Mouse (Mus musculus) gastrocnemius, adult 2 months (tissue): ENCODE data around the gene Lrrfip2. TPM values are rescaled to one million over a fixed set of nuclear protein-coding genes. Genes with fewer than 3 reads are reported as not detected.

Experiments used
- DNase-seq: peaks from one replicate; pipeline ENCODE4 v3.0.0; 2022
- H3K27ac ChIP-seq: fragments of 200-600 bp; 2 replicates; pipeline ENCODE4 v1.8.1; 2022; ENCODE audit warnings: mild to moderate bottlenecking
- H3K4me3 ChIP-seq: fragments of 200-600 bp; 2 replicates; pipeline ENCODE4 v1.8.1; 2022; ENCODE audit warnings: mild to moderate bottlenecking, moderate library complexity
- CTCF ChIP-seq: fragments of 200-600 bp; IDR thresholded peaks from 2 replicates; pipeline ENCODE4 v1.8.1; 2022; ENCODE audit warnings: antibody characterized with exemption, mild to moderate bottlenecking, moderate library complexity
- intact Hi-C: fragments of 180-260 bp; cut with DNase I; formaldehyde crosslinking; loops from one replicate; pipeline ENCODE4 v1.15.1; 2025
- total RNA-seq, 2 experiments: library from RNA; stranded (reverse); gene quantifications; 2 replicates each; pipeline ENCODE4 v1.2.3; 2021

Gene Lrrfip2
- total RNA-seq, 2 experiments from 2014 or later = 72.6 to 74.8 TPM

DNA sequence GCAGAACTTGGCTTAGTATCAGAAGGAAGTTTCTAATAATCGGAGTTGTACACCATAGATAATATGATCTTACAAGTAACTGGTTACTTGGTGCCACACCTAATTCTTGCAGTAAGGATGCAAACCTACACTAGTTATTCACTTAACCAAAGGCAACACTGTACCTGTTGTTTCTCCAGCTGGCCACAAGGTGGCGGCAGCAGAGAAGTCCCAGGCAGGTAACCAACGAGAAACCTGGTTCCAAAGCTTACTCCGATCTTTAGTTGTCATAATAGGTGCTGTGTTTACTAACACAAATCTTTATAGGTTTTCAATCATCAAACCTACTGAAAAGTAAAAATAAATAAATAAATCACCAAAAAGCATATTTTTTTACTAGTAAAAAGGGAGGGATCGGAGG, 24.3 kb upstream of the Lrrfip2 start:
- peak; percentile 72 for DNase-seq
- intact Hi-C loops = loop anchor here (5.0 to 10.0 kb wide), 2 partner anchors 74 to 112 kb away; no protein-coding TSS in a partner anchor
- TF ChIP-seq CTCF = peak; percentile 94

DNA sequence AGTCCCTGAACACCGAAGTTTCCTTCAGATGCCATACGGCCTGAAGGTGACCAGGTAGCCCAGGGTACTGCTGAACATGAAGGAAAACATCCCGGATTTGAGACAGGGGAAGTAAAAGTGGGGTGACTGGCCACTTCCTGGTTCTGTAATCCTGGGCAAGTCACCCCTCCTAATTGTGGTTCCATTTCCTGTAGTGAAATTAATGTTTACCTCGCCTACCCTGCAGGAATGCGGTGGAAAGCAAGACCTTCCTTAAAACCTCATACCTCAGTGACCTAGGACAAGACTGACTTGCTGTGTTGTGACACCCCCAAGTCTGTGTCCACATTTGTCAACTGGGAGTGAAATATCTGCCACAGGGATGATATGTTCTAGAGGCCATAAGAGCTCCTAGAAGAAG, 22.8 kb upstream of the Lrrfip2 start:
- no peak for TF ChIP-seq CTCF
- Histone ChIP-seq H3K4me3 (no peak overlapping the region), H3K27ac (no peak overlapping the region)
- intact Hi-C loops = loop anchor here (5.0 to 10.0 kb wide), 2 partner anchors 73 to 110 kb away; no protein-coding TSS in a partner anchor
- DNase-seq = no peak

More for the DNA sequence above, 24.3 kb upstream of the Lrrfip2 start:
- Histone ChIP-seq H3K4me3 (peak overlapping the region; percentile 18; the same call in 1 of the 2 replicates), H3K27ac (no peak overlapping the region)

DNA sequence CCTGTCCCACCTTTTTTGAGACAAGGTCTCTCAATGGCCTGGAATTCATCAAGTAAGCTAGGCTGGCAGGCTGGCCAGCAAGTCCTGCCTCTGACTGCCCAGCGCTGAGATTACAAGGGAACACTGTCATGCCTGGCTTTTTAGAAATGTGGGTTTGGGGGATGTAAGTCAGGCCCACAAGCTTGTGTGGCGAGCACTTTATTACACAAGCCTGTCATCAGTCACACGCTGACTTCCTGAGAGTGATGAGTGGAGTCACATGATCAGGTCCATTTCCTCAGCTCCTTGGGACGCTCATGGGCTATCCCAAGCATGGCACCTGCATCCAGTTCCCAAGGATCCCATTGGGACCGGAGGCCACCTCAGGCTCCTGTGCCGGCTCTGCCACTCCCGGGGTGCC, 21.7 kb upstream of the Lrrfip2 start:
- intact Hi-C loops = loop anchor here (10.0 kb wide), 1 partner anchor 109 kb away; no protein-coding TSS in a partner anchor
- TF ChIP-seq CTCF = no peak
- H3K27ac ChIP-seq = no peak overlapping the region
- no peak for DNase-seq
- no peak overlapping the region for H3K4me3 ChIP-seq

DNA sequence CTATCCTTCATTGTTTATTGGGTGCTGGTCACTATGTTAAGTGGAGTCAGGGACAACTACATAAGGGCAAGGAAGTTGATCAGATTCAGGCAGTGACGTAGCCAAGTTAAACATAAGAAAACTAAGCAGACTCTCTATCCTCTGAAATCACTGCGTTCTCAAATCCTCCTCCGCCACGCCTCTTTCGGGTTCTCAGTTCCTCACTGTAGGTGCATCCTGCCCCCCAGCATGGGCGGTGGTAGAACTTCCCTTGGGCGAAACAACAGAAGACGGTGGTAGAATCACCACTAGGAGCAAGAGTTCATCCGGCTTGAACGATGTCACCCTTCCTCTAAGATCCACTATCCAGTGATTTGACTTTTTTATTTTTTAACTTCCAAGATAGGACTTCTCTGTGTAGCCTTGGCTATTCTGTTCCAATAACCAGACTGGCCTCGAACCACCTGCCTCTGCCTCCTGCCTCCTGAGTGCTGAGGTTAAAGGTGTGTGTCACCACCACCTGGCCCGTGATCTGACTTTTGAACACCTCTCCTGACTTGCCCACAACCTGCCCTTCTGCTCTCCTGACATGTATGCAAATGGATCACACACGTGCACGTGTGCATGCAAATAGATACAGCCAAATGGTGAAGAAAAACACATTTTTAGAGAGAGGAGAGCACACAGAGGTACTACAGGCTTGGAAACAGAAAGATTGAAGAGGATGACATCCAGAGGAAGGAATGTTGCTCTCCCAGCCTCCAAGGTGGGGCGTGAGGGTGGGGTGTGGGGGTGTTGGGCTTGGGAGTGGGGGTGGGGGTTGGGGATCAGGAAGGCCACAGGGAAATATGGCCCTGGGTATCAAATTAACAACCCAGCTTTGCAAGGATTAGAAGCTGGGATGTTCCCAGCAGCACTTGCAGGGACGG, 20.7 kb upstream of the Lrrfip2 start:
- intact Hi-C loops = loop anchor here (10.0 kb wide), 1 partner anchor 108 kb away; no protein-coding TSS in a partner anchor
- no peak for DNase-seq

DNA sequence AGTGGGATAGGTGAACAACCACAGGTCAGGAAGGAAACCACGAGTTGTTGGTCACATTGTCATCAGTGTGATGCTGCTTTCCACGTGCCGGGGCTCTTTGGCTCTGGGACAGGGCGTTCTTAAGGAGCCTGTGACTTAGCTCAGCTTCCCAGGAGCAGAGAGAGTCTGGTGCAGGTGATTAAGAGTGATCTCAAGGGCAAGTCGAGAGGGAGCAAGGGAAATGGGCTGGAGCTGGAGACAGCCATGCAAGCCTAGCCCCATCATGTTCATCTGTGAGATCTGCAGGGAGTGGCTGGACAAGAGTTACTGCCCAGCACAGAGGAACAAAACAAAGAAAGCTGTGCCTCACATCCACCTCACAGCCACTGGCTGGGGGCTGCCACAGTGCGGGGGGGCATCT, 19.8 kb upstream of the Lrrfip2 start:
- Histone ChIP-seq H3K4me3 (no peak overlapping the region), H3K27ac (no peak overlapping the region)
- no peak for TF ChIP-seq CTCF
- DNase-seq = no peak
- intact Hi-C loops = loop anchor here (10.0 kb wide), 1 partner anchor 107 kb away; no protein-coding TSS in a partner anchor

More for the DNA sequence above, 20.7 kb upstream of the Lrrfip2 start:
- H3K4me3 ChIP-seq = no peak overlapping the region
- no peak overlapping the region for H3K27ac ChIP-seq
- TF ChIP-seq CTCF = no peak

DNA sequence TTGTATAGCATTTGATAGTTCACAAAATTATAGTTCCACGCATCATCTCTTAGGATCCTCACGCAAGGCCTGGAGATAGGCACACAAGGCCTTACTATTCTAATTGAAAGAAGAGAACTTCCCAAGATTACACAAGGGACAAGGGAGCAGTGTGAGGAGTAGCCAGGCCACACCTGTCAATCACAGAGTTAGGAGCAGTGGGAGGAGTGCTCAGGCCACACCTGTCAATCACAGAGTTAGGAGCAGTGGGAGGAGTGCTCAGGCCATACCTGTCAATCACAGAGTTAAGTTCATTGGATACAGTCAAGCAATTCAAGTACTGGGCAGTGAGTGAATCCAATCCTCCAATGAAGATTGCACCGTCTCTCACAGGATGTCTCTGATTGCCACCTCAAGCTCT, 17.0 kb upstream of the Lrrfip2 start:
- H3K27ac ChIP-seq = no peak overlapping the region
- H3K4me3 ChIP-seq = no peak overlapping the region
- intact Hi-C loops = no loop called here
- DNase-seq = peak; percentile 42
- TF ChIP-seq CTCF = no peak

DNA sequence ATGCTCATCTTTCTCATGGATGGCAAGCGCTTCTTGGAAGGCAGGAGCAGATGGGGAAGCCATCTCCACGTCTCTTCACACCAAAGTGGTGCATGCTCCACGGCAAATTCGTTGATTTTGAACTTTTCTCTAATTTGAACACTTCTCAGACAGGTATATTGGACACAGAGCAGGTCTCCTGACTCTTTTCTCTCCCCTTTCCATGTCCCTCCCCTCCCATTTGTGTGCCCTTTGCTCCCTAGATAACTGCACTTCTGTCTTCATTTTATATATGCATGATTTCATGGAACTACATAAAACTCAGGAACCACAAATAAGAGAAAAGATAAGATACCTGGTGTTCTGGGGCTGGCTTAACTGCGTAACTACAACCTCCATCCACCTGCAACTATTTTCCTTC, 14.1 kb upstream of the Lrrfip2 start:
- TF ChIP-seq CTCF = no peak
- intact Hi-C loops = no loop called here
- Histone ChIP-seq H3K27ac (no peak overlapping the region), H3K4me3 (no peak overlapping the region)
- no peak for DNase-seq

DNA sequence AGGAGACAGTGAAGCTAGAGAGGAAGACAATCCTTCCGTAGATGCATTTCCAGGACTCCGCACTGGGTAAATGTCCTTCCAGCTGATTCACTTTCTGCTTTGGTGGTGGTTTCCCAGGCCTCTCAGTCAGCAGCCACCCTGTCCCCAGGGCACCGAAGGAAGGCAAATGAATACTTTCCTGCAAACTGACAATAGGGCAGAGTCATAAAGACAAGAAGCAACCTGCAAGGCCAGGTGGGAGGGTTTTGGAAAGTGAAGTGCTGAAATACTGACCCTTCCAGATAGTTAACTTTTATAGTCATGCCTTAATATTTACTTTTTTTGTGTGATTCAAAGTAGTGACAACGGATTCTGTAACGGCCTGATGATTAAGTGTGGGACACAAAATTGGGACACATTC, 13.5 kb upstream of the Lrrfip2 start:
- no peak overlapping the region for H3K4me3 ChIP-seq
- no peak overlapping the region for H3K27ac ChIP-seq
- no peak for TF ChIP-seq CTCF
- intact Hi-C loops = no loop called here
- DNase-seq = no peak

DNA sequence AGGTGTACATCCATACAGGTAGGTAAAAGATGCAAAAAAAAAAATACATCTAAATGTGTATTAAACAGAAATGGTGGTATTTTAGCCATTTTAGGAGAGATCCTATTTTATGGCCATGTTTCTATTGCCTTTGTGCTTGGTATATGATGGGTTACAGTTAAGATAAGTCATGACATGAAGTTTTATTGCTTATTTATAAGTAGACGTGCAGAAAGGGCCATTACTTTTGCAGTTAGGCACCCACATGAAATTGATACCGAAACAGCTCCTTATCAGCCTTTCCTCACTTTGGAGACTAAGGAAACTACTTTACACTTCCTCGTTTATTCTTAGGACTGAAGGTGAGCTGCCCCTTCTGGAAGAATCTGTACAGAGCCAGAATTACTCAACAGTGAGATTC, 9.5 kb upstream of the Lrrfip2 start:
- no peak for DNase-seq
- no peak overlapping the region for H3K4me3 ChIP-seq
- intact Hi-C loops = no loop called here
- no peak overlapping the region for H3K27ac ChIP-seq
- TF ChIP-seq CTCF = no peak

DNA sequence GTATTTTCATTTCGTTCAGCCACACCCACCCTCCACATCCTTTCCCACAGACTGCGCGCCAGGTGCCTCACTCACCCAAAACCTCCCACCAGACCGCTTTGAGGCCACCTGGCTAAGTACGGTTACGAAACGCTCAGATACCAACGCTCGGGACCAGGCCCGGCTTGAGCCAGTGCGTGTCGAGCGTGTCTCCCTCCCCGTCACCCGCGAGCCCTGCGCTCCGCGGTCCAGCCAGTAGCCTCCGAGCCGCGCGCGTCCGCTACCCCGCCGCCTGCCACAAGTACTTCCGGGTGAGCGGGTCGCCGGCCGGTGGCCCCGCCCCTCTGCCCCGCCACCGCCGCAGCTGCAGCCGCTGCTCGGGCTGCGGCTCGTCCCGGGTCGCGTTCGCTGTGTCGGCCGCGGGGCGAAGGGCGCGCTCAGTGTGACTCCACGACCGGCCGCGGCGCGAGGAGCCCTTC, 431 bp downstream of the Lrrfip2 start:
- intact Hi-C loops = loop anchor here (5.0 kb wide), 2 partner anchors 34 to 154 kb away; partner anchors contain the start of genes Epm2aip1 and Mlh1
- peak; percentile 95 for DNase-seq
- TF ChIP-seq CTCF = no peak
- Histone ChIP-seq H3K4me3 (peak overlapping the region; percentile 82), H3K27ac (peak overlapping the region; percentile 96)

DNA sequence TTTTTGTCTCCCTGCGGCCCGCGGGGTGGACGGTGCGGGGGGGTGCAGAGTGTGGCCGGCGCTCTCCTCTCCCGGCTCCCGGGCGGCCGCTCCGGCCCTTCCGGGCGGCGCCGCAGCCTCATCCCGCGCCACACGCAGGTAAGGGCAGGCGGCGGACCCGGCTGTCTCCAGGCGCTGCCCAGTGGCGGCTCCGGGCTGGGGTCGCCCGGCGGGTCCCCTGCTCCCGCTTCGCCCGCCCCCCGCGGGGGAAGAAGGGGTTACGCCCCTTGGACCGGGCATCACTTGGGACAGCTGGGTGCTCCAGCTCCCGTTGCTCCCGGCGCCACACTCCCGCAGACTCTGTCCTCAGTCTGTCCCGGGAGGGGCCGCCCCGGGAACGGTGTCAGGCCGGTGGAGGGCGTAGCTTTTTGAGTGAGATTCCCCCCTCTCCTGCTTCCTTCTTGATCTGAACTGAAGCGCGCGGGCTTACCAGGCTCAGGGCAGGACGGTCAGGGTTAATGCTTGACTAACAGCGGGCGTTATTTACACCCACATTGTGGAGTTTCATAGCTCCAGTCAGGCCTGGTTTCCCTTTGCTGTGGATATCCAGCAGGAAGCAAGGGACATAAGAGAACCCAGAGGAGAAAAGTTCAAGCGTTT, 979 bp downstream of the Lrrfip2 start:
- peak; percentile 80 for DNase-seq
- intact Hi-C loops = loop anchor here (5.0 kb wide), 2 partner anchors 34 to 154 kb away; partner anchors contain the start of genes Epm2aip1 and Mlh1
- Histone ChIP-seq H3K27ac (peak overlapping the region; percentile 96), H3K4me3 (peak overlapping the region; percentile 82)
- TF ChIP-seq CTCF = no peak; the same call in 1 of the 2 replicates

DNA sequence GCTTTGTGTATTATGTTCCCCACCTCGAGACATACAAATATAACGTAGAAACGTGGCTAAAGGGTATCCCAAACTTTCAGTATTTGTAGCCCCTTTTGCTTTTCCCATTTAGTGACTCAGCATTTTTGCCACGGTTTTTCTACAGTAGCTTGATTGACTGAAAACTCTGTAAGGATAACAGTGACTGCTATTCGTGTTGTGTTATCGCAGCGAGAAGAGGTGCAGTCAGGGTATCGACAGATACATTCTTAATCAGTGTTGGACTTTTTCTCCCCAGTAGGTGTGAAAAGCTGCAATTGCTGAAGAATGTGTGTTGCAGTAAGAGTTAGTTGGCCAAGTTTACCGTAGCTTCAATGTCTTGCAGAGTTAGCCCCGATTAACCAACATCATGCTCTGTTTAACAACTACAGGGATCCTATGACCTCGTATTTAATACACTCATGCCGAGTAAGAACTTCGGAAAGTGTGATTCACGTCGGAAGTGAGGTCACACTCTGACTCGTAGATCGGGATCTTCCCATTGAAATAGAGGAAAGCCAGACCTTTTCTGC, 1.6 kb downstream of the Lrrfip2 start:
- intact Hi-C loops = loop anchor here (5.0 kb wide), 2 partner anchors 33 to 153 kb away; partner anchors contain the start of genes Epm2aip1 and Mlh1
- peak; percentile 54 for DNase-seq
- no peak for TF ChIP-seq CTCF

More for the DNA sequence above, 1.6 kb downstream of the Lrrfip2 start:
- Histone ChIP-seq H3K4me3 (peak overlapping the region; percentile 82), H3K27ac (peak overlapping the region; percentile 96)
